Mouse (Mus musculus) testis, postnatal 14 days (tissue): Measurements from ENCODE around the gene Filip1l.

Source experiments
- DNase-seq: peaks from one replicate; pipeline ENCODE4 v3.0.0; 2021; ENCODE audit warnings: low spot score

Filip1l gene

GRCm38 (mm10) chr16:57352751-57353150, at the start of gene Filip1l:
Gene Filip1l (plus strand): TSS chr16:57353093.
- DNase-seq = no peak

DNA sequence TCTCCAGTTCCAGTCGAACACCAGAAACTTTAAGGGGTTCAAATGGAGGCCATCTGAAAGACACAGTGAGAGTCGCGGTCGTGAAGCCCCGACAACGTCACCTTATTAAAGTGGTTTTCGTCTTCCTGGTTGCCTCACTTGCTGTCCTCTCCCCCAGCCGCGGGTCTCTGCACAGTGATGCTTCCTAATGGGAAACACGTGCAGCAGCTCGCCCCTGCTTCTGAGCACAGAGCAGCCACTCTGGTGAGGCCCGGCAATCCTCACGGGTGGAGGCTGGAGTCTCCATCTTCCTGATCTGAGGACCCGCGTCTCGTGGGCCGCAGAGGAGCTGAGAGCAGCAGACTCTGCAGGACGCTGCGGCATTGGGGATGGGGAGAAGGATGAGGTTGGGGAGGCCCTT, 49.2 kb upstream of the Filip1l start:
- peak; percentile 21 for DNase-seq

DNA sequence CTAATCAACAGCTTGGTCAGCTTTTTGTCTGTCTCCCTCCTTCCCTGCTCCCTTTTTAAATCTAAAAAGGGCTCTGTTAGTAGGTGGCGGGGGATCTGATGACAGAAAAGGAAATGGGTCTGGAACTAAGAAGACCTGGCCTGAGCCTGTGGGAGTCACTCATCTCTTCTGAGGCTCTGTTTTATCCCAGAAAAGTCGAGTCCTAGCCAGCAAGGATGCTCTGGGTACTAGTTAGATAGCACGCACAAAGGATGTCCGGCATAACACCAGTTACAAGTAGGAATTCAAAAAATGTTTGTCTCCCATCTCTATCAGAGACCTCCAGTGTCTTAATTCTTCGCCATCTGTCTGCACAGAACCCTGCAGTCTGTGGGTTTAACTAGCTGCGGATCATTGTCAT, 47.4 kb upstream of the Filip1l start:
- DNase-seq = no peak

DNA sequence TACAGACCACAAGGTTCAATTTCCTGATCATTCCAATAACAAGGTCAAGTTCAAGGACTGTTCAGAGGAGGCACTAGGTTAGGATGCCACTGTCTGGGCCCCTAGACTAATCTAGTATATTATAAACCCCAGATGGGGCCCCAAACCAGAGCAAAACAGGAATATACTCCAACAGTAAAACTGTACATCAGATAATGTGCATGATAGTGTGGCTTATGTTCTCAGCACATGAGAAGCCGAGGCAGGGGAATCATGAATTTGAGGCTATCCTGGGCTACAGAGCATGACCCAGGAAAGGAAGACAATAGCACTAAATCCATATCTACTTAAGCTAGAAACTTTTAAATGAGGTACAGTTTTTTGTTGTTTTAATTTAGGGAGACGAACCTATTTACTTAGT, 40.8 kb upstream of the Filip1l start:
- no peak for DNase-seq

DNA sequence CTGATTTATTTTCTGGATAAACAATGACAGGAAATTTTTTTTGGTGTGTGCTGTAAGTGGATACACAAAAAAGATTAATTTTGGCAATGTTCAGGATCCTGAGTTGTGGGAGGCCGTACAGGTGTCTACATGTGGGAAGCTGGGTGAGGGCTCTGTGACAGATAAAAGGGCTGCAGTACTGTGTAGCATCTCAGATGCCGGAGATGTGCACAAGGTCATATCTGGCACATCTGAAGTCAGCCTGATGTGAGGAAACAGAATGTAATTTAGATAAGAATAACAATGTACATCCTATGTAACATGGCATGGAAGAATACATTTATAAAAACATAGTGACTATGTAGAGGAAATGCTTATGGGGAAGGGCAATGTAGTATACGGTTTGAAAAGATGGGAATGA, 39.4 kb upstream of the Filip1l start:
- no peak for DNase-seq

- no peak for DNase-seq
These were observed 38.7 kb upstream of the Filip1l start for GRCm38 (mm10) chr16:57314236-57314635.

GRCm38 (mm10) chr16:57315026-57315425, 37.9 kb upstream of the Filip1l start:
- peak; percentile 10 for DNase-seq

- DNase-seq = no peak
These were observed 35.8 kb upstream of the Filip1l start for GRCm38 (mm10) chr16:57317127-57317526.

GRCm38 (mm10) chr16:57317882-57318636, 34.8 kb upstream of the Filip1l start:
- no peak for DNase-seq

DNA sequence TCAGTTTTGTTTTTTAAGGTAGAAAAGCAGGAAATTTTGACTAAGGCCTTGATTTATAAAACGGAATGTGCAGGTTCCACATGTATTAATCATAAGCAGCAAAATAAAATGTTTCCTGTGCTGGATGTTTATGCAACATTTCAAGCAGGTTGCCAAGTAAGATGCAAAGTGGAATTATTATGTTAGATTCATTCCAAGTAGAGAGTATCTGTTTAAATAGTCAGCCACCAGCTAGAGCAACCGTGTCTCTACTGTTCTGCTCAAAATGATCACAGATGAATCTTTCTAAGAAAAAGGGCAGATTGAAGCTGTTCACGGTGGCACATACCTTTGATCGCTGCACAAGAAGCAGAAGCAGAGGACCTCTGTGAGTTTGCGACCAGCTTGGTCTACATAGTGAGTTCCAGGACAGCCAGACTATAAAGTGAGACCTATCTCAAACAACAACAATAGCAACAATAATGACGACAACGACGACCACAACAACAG, 34.2 kb upstream of the Filip1l start:
- DNase-seq = no peak

- no peak for DNase-seq
These were observed 33.4 kb upstream of the Filip1l start for GRCm38 (mm10) chr16:57319284-57320124.

DNA sequence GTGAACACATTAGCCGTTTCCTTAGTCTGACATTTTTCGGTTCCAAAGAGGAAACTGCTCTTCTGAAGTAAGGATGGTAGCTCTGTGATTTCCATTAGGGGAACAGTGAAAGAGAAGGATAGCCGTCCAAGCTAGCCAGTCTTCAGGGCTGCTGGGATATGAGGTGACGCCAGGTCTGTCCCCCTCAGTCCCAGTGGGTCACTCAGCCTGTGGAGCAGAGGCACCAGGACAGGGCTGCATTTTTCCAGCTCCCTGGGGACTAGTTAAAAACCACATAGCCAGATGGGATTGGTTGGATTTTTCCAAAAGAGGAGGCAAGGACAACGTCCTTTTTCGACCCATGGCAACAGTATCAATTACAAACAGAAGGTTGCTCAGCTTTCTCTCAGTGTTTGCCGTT, 25.9 kb upstream of the Filip1l start:
- no peak for DNase-seq

- no peak for DNase-seq
These were observed 23.9 kb upstream of the Filip1l start for GRCm38 (mm10) chr16:57329028-57329427.

GRCm38 (mm10) chr16:57330111-57330510, 22.8 kb upstream of the Filip1l start:
- DNase-seq = no peak

GRCm38 (mm10) chr16:57332301-57332700, 20.6 kb upstream of the Filip1l start:
- DNase-seq = no peak

GRCm38 (mm10) chr16:57336770-57337423, 16.0 kb upstream of the Filip1l start:
- no peak for DNase-seq

- DNase-seq = no peak
These were observed 12.9 kb upstream of the Filip1l start for GRCm38 (mm10) chr16:57339765-57340612.

DNA sequence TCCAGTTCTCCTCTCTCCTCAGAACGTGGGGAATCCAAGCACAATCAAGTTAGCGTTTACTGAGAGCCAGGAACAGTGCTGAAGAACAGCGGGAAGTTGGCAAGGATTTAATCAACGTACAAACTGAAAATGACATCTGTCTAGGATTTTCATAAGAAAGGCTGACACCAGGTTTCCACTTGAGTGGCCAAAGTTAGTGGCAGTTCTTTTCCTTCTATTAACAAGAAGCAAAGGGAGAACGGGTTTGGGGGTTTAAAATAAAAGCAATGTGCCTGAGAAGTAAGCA, 12.3 kb upstream of the Filip1l start:
- DNase-seq = no peak

DNA sequence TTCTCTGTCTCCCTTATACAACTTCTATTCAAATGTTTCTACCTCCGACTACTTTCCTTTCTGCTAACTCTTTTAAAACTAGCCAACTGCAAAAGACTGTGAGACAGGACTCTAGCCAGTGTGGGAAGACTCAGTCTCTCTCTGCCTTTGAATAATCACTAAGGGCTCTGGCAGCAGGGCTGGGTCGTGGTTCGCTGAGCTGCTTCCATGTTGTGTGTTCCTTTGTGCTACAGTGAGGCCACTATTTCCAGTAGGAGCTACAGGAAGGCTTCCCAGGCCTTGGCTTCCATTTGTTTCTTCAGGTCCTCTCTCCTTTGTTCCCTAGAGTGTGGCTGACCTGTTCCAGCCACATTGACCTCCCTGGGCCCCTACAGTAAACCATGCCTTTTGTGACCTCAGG, 6.6 kb upstream of the Filip1l start:
- DNase-seq = no peak

GRCm38 (mm10) chr16:57349039-57349438, 3.9 kb upstream of the Filip1l start:
- no peak for DNase-seq

DNA sequence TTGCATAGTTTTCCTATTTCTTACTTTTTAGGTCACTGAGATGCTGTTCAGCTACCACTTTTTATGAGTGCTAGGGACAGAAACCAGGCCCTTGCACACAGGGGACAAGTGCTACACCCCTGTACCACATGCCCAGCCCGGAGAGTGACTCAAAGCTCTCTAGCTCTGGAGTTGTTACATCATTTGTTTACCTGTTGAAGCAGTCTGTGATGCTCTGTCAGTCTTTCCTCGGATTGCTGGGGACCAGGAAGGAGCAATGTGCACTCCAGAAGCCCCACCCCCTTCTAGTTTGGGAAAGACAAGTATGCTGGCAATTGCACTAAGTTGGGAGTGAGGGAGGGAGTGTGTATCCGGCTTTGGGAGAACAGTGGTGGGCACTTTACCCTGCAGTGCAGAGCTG, 3.2 kb upstream of the Filip1l start:
- no peak for DNase-seq

GRCm38 (mm10) chr16:57353166-57353721, 351 bp downstream of the Filip1l start:
- DNase-seq = no peak
